Mouse (Mus musculus): ENCODE data around the gene Clec2l. TPM values are rescaled to one million over a fixed set of nuclear protein-coding genes. Genes with fewer than 3 reads are reported as not detected.

Clec2l gene
- polyA plus RNA-seq, 1 experiment from 2014 or later = 0.11 TPM

DNA sequence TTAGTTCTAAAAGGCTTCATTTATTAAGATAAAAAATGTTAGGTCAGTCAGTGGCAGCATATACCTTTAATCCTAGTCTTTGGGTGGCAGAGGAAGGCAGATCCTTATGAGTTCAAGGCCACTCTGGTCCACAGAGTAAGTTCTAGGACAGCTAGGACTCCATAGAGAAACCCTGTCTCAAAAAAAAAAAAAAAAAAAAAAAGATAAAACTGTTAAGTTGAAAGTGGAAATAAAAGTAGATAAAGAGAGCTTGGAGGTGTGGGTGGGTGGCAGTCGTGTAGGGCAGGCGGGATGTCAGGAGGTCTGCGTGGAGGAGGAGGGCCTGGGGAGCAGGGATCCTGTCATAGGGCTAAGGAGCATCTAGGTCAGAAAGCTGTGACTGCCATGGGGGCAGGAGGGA lies 9.1 kb downstream of the Clec2l start:
- no peak for ATAC-seq
- Histone ChIP-seq H3K9me3 (replicated peaks) (no peaks in the 10 kb centered on the region), H3K36me3 (no peaks in the 10 kb centered on the region), H3K27ac (no peak overlapping the region), H3K4me3 (no peak overlapping the region), H3K4me2 (no peak overlapping the region), H3K4me1 (peaks cover 29% of the 10 kb centered on the region), H3K9ac (no peak overlapping the region), H3K27me3 (replicated peaks) (peaks cover 30% of the 10 kb centered on the region)
- WGBS (ENCODE audit: insufficient replicate concordance) = 49% methylated on average over 3 of the region's 3 CpGs

DNA sequence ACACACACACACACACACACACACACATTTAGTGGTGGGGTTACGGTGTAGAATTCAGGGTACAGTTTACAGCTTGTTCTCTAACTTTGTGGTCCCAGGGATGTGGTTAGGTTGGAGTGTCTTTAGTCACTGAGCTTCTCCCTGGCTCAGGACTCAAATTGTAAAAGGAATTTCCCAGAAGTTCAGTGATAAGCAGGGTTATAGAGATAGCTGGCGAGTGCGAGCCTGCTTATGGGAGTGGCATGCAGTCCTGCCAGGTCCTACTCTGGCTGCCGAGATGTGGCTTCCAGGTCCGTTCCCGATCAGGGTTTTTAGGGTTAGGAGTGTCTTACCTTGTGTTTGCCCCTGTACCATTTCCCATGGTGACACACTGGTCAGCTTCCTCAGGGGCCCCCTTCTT lies 13.3 kb downstream of the Clec2l start:
- Histone ChIP-seq H3K36me3 (no peaks in the 10 kb centered on the region), H3K4me2 (peak overlapping the region; percentile 44), H3K27me3 (replicated peaks) (peaks cover 40% of the 10 kb centered on the region), H3K4me1 (peaks cover 19% of the 10 kb centered on the region), H3K4me3 (no peak overlapping the region), H3K9ac (no peak overlapping the region), H3K27ac (no peak overlapping the region), H3K9me3 (replicated peaks) (no peaks in the 10 kb centered on the region)
- no peak for ATAC-seq
- WGBS (ENCODE audit: insufficient replicate concordance) = 38% methylated on average over 6 of the region's 6 CpGs

GRCm38 (mm10) chr6:38676723-38677122 lies 13.9 kb downstream of the Clec2l start:
- H3K27me3 ChIP-seq (replicated peaks) = peaks cover 40% of the 10 kb centered on the region
- H3K27ac ChIP-seq = no peak overlapping the region
- H3K9ac ChIP-seq = no peak overlapping the region
- H3K9me3 ChIP-seq (replicated peaks) = no peaks in the 10 kb centered on the region
- peaks cover 14% of the 10 kb centered on the region for H3K4me1 ChIP-seq
- whole genome bisulfite sequencing (ENCODE audit: insufficient replicate concordance) = 52% methylated on average over 14 of the region's 14 CpGs
- ATAC-seq = no peak
- no peak overlapping the region for H3K4me3 ChIP-seq
- H3K36me3 ChIP-seq = no peaks in the 10 kb centered on the region
- H3K4me2 ChIP-seq = peak overlapping the region; percentile 44

DNA sequence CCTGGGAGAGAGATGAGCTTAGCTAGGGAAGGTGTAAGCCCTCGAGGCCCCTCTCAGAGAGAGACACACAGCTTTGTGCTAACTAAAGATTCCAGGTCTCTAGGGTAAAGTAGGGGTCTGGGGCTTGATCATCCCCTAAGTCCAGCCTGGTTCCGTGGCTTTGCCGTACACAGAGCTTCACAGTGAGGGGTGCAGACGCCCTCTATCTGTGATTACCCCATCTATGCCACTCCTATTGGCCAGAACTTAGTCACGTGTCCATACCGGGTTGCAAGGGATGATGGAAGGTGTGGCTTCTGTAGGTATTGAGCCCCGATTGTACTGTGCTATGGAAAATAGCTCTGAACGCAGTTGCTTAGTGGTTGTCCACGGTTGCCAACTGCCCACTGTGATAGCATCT lies 14.8 kb downstream of the Clec2l start:
- Histone ChIP-seq H3K4me1 (peaks cover 13% of the 10 kb centered on the region), H3K9me3 (replicated peaks) (no peaks in the 10 kb centered on the region), H3K4me2 (no peak overlapping the region), H3K27me3 (replicated peaks) (peaks cover 40% of the 10 kb centered on the region), H3K9ac (no peak overlapping the region), H3K36me3 (no peaks in the 10 kb centered on the region), H3K27ac (no peak overlapping the region), H3K4me3 (no peak overlapping the region)
- 52% methylated on average over 9 of the region's 9 CpGs for WGBS (ENCODE audit: insufficient replicate concordance)
- ATAC-seq = peak; percentile 47

DNA sequence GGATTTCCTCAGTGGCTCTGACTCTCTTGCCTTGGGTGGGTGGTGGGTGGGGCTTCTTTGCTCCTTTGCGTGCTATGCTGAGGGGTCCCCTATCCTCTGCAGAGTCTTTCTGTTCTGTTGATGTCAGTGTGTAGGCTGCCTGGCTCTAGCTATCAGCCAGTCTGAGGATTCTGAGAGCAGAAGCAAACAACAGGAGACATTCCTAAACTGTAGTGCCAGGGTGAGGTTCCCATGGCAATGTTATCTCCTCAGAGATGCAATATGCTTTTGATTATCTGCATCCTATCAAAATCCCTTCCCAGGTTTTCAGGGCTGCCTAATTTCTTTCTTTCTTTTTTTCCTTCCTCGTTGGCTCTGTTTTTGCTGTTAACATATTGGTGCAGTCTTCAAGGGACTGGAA lies 19.7 kb downstream of the Clec2l start:
- 58% methylated on average over 2 of the region's 2 CpGs for WGBS (ENCODE audit: insufficient replicate concordance)
- Histone ChIP-seq H3K27ac (no peak overlapping the region), H3K36me3 (peaks cover 15% of the 10 kb centered on the region), H3K27me3 (replicated peaks) (peaks cover 24% of the 10 kb centered on the region; the same call in 1 of the 2 replicates), H3K4me1 (no peaks in the 10 kb centered on the region), H3K9ac (no peak overlapping the region), H3K4me2 (no peak overlapping the region), H3K9me3 (replicated peaks) (no peaks in the 10 kb centered on the region), H3K4me3 (no peak overlapping the region)
- ATAC-seq = no peak

DNA sequence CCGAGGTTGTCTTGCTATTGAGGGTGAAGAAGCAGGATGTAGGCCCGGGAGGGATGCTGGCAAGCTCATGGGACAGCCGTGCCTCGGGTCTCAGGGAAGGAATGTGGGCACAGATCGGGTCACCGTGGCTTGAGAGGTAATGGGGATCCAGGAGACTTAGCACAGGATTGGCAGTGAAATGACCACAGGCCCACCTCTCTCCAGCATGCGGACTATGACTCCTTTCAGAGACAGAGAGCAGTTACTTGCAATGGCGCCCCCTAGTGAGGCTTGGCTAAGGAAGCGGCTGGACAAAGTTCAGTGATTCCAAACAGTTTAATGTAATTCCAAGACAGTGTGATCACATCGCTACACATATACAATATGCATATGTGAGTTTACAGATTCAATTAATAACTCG lies 24.3 kb downstream of the Clec2l start:
- no peaks in the 10 kb centered on the region for H3K27me3 ChIP-seq (replicated peaks)
- 65% methylated on average over 11 of the region's 11 CpGs for WGBS (ENCODE audit: insufficient replicate concordance)
- H3K36me3 ChIP-seq = peaks cover 57% of the 10 kb centered on the region
- ATAC-seq = no peak
- H3K27ac ChIP-seq = no peak overlapping the region
- H3K4me2 ChIP-seq = no peak overlapping the region
- no peaks in the 10 kb centered on the region for H3K4me1 ChIP-seq
- H3K9me3 ChIP-seq (replicated peaks) = no peaks in the 10 kb centered on the region
- H3K9ac ChIP-seq = no peak overlapping the region
- H3K4me3 ChIP-seq = no peak overlapping the region

GRCm38 (mm10) chr6:38688841-38689240 lies 26.0 kb downstream of the Clec2l start:
- Histone ChIP-seq H3K4me3 (no peak overlapping the region), H3K9me3 (replicated peaks) (no peaks in the 10 kb centered on the region), H3K27ac (no peak overlapping the region), H3K4me2 (no peak overlapping the region), H3K9ac (no peak overlapping the region), H3K4me1 (peaks cover 6% of the 10 kb centered on the region; the same call in 1 of the 2 replicates), H3K27me3 (replicated peaks) (no peaks in the 10 kb centered on the region), H3K36me3 (peaks cover 73% of the 10 kb centered on the region)
- no peak for ATAC-seq
- WGBS (ENCODE audit: insufficient replicate concordance) = 92% methylated on average over 10 of the region's 10 CpGs

DNA sequence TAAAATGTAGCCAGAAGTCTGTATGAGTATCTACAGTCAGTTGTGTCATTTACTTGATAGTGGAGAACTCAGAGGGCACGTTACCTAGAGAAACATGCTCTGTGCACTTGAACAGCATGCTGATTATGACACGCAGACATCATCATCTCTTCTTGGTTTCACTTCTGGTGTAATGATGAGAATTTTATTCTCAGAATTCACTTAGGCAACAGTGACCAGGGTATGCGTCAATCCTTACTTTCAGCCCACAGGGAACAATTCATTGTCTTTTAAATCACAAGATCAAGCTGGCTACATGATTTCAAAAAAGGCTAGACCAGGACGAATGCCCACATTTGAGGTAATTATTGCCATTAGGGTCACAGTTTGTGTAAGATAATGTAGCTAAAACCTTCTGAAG lies 27.7 kb downstream of the Clec2l start:
- H3K36me3 ChIP-seq = peaks cover 90% of the 10 kb centered on the region
- H3K9ac ChIP-seq = no peak overlapping the region
- no peaks in the 10 kb centered on the region for H3K9me3 ChIP-seq (replicated peaks)
- WGBS (ENCODE audit: insufficient replicate concordance) = 83% methylated on average over 4 of the region's 4 CpGs
- H3K4me1 ChIP-seq = peaks cover 6% of the 10 kb centered on the region; the same call in 1 of the 2 replicates
- ATAC-seq = no peak
- H3K27me3 ChIP-seq (replicated peaks) = no peaks in the 10 kb centered on the region
- no peak overlapping the region for H3K4me3 ChIP-seq
- no peak overlapping the region for H3K4me2 ChIP-seq
- no peak overlapping the region for H3K27ac ChIP-seq

- H3K4me1 ChIP-seq = peaks cover 6% of the 10 kb centered on the region; the same call in 1 of the 2 replicates
- no peak overlapping the region for H3K4me3 ChIP-seq
- H3K27me3 ChIP-seq (replicated peaks) = no peaks in the 10 kb centered on the region
- no peak for ATAC-seq
- no peak overlapping the region for H3K4me2 ChIP-seq
- 90% methylated on average over 5 of the region's 5 CpGs for WGBS (ENCODE audit: insufficient replicate concordance)
- H3K9ac ChIP-seq = no peak overlapping the region
- H3K9me3 ChIP-seq (replicated peaks) = no peaks in the 10 kb centered on the region
- H3K36me3 ChIP-seq = peaks cover 94% of the 10 kb centered on the region
- H3K27ac ChIP-seq = no peak overlapping the region
Observed at GRCm38 (mm10) chr6:38691052-38691451, 28.2 kb downstream of the Clec2l start.

GRCm38 (mm10) chr6:38692556-38692955 lies 29.7 kb downstream of the Clec2l start:
- 82% methylated on average over 6 of the region's 6 CpGs for WGBS (ENCODE audit: insufficient replicate concordance)
- Histone ChIP-seq H3K27ac (no peak overlapping the region), H3K36me3 (peaks cover 94% of the 10 kb centered on the region), H3K4me1 (peaks cover 6% of the 10 kb centered on the region; the same call in 1 of the 2 replicates), H3K27me3 (replicated peaks) (no peaks in the 10 kb centered on the region), H3K9ac (no peak overlapping the region), H3K4me3 (no peak overlapping the region), H3K4me2 (no peak overlapping the region), H3K9me3 (replicated peaks) (no peaks in the 10 kb centered on the region)
- ATAC-seq = no peak

- H3K4me2 ChIP-seq = no peak overlapping the region
- H3K36me3 ChIP-seq = peaks cover 95% of the 10 kb centered on the region
- H3K27me3 ChIP-seq (replicated peaks) = no peaks in the 10 kb centered on the region
- H3K9ac ChIP-seq = no peak overlapping the region
- H3K9me3 ChIP-seq (replicated peaks) = no peaks in the 10 kb centered on the region
- H3K4me1 ChIP-seq = peaks cover 6% of the 10 kb centered on the region; the same call in 1 of the 2 replicates
- no peak overlapping the region for H3K27ac ChIP-seq
- H3K4me3 ChIP-seq = no peak overlapping the region
- ATAC-seq = peak; percentile 48
- 42% methylated on average over 9 of the region's 9 CpGs for WGBS (ENCODE audit: insufficient replicate concordance)
Observed at GRCm38 (mm10) chr6:38695380-38696054, 32.6 kb downstream of the Clec2l start.

DNA sequence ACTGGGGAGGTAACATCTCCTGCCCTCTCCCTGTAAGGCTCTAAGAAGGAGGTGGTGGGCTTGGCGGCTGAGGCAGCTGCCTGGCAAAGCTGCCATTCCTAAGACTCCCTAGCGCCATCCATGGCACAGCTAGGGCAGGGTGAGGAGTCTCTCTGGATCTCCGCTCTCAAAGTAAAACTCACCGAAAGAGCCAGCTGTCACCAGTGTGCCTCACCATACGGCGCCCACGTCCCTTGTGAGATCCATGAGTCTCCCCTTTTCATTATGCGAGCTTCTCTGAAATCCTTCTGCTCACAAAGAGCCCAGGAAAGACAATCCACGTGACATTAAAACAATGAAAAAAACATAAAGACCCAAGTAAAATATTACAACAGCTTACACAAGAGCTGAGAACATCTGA lies 33.7 kb downstream of the Clec2l start:
- H3K36me3 ChIP-seq = peaks cover 96% of the 10 kb centered on the region
- no peak overlapping the region for H3K9ac ChIP-seq
- no peak overlapping the region for H3K4me2 ChIP-seq
- no peaks in the 10 kb centered on the region for H3K9me3 ChIP-seq (replicated peaks)
- no peaks in the 10 kb centered on the region for H3K27me3 ChIP-seq (replicated peaks)
- H3K4me1 ChIP-seq = peaks cover 6% of the 10 kb centered on the region; the same call in 1 of the 2 replicates
- no peak overlapping the region for H3K27ac ChIP-seq
- 92% methylated on average over 9 of the region's 9 CpGs for WGBS (ENCODE audit: insufficient replicate concordance)
- no peak for ATAC-seq
- no peak overlapping the region for H3K4me3 ChIP-seq

All from liver, embryonic 12.5 days (tissue).